ENCODE assay signal across 9 mouse cellular contexts in the genomic region with DNA sequence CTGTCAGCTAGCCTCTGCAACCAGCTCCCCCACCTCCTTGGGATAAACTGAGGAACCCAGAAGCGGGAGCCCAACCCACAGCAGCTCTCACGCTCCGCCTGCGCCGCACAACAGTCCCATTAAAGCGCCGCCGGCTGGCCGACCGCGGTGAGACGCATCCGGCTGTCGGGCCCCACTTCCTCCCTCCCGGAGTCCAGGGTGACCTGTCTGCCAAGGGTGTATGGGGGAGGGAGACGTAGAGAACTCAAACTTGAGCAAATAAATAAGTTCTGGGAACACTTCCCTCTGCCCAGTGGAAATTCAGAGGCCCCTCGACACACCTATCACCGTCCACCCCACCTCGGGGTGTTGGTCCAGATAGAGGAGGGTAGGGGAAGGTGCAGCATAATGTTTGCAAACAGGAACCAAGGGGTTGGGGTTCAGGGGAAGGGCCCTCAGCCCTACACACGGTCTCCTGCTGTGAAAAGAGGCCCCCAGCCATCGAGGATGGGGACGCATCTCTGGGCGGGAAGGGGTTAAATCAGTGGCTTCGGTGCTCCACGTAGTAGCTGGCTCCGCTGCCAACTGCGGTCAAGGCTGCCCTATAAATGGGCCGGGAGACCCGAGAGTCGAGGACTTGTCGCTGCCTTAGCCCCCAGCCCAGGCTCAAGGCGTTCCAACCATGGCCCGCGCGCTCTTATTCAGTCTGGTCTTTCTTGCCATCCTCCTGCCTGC. TPM values are rescaled to one million over a fixed set of nuclear protein-coding genes. Genes with fewer than 3 reads are reported as not detected.
A peak's percentile ranks its signal among the peaks of the same experiment; 100 is the strongest.
DNase-seq lines count a peak whose midpoint lies in the region; ATAC-seq and TF ChIP-seq lines count a peak whose summit lies in the region.
"Had no signal": no experiment of that assay in that cellular context is flagged by ENCODE, and none has a peak within 500 bp of the region (broad histone marks: within the 10 kb centered on the region; RNA-seq: fewer than 3 reads in every experiment).

Gene Chad (plus strand): TSS at position 611 of the 714 bp plus-strand sequence.

- H3K4me3 ChIP-seq in brown adipose tissue, adult 24 weeks (ENCODE audit: insufficient read depth, low read depth, low read length) = peak within 1 kb of the TSS; percentile 31; the same call in 1 of the 2 replicates
- peak within 1 kb of the TSS; percentile 53 for H3K4me3 ChIP-seq in heart, embryonic 10.5 days
- no peak within 1 kb of the TSS for H3K4me3 ChIP-seq in kidney, adult 2 months (ENCODE audit: insufficient read depth, low read depth, low read length)
- peak within 1 kb of the TSS; percentile 24 for H3K4me3 ChIP-seq in lung, embryonic 14.5 days (ENCODE audit: low read depth, low read length)
- peak within 1 kb of the TSS; percentile 25 for H3K4me3 ChIP-seq in neural tube, embryonic 13.5 days
- H3K4me3 ChIP-seq: erythroblast, embryonic 14.5 days had no signal

- peak within 1 kb of the TSS; percentile 59 for H3K4me2 ChIP-seq in lung, embryonic 14.5 days
- H3K4me2 ChIP-seq in neural tube, embryonic 13.5 days = peak within 1 kb of the TSS; percentile 47

- no peak for TF ChIP-seq POLR2A in kidney, adult 2 months (IDR thresholded peaks at IDR 0.05; ENCODE audit: low read depth, low read length)

- no peaks in the 10 kb centered on the region for H3K4me1 ChIP-seq in brown adipose tissue, adult 24 weeks (ENCODE audit: control insufficient read depth, insufficient read depth, insufficient read length, low read length)
- H3K4me1 ChIP-seq in heart, embryonic 10.5 days = peaks cover 28% of the 10 kb centered on the region
- no peaks in the 10 kb centered on the region for H3K4me1 ChIP-seq in kidney, adult 2 months (ENCODE audit: control insufficient read depth, insufficient read depth, low read length)
- peaks cover 11% of the 10 kb centered on the region for H3K4me1 ChIP-seq in lung, embryonic 14.5 days (ENCODE audit: insufficient read depth)
- peaks cover 17% of the 10 kb centered on the region for H3K4me1 ChIP-seq in neural tube, embryonic 13.5 days (replicated peaks)

- H3K9ac ChIP-seq in lung, embryonic 14.5 days = peak within 1 kb of the TSS; percentile 10; the same call in 1 of the 2 replicates
- H3K9ac ChIP-seq in neural tube, embryonic 13.5 days = peak within 1 kb of the TSS; percentile 17; the same call in 1 of the 2 replicates

- DNase-seq in heart, adult 11 months = peak; percentile 94
- no peak for DNase-seq in heart, adult 9 months (ENCODE audit: low spot score in 2 of 2)
- DNase-seq in heart, embryonic 10.5 days (ENCODE audit: low spot score) = no peak
- DNase-seq in kidney, adult 2 months = peak; percentile 59
- peak; percentile 71 for DNase-seq in lung, embryonic 14.5 days
- no peak for DNase-seq in left cerebral cortex, adult 8-10 months (ENCODE audit: low spot score in 2 of 2)

- peak; percentile 50; the same call in 1 of the 2 replicates for ATAC-seq in lung, embryonic 14.5 days (ENCODE audit: insufficient read depth)
- peak; percentile 40; the same call in 1 of the 2 replicates for ATAC-seq in neural tube, embryonic 13.5 days (ENCODE audit: low read depth)

- H3K27ac ChIP-seq in brown adipose tissue, adult 24 weeks (replicated peaks; ENCODE audit: low read depth, low read length) = no peak within 1 kb of the TSS
- H3K27ac ChIP-seq in heart, embryonic 10.5 days = peak within 1 kb of the TSS; percentile 77
- H3K27ac ChIP-seq in kidney, adult 2 months (ENCODE audit: insufficient read depth, low read depth, low read length) = no peak within 1 kb of the TSS
- no peak within 1 kb of the TSS for H3K27ac ChIP-seq in lung, embryonic 14.5 days (ENCODE audit: low read depth)
- no peak within 1 kb of the TSS for H3K27ac ChIP-seq in neural tube, embryonic 13.5 days (replicated peaks)

- whole genome bisulfite sequencing in heart, embryonic 10.5 days = 2% methylated on average over 35 of the region's 35 CpGs
- WGBS in kidney, adult 2 months = 33% methylated on average over 35 of the region's 35 CpGs
- 4% methylated on average over 35 of the region's 35 CpGs for WGBS in lung, embryonic 14.5 days
- 2% methylated on average over 35 of the region's 35 CpGs for WGBS in neural tube, embryonic 13.5 days

- H3K9me3 ChIP-seq in heart, embryonic 10.5 days = no peaks in the 10 kb centered on the region
- H3K9me3 ChIP-seq in lung, embryonic 14.5 days (ENCODE audit: low read depth, low read length) = no peaks in the 10 kb centered on the region
- H3K9me3 ChIP-seq in neural tube, embryonic 13.5 days = no peaks in the 10 kb centered on the region

- peaks cover 11% of the 10 kb centered on the region; the same call in 1 of the 2 replicates for H3K36me3 ChIP-seq in heart, embryonic 10.5 days
- H3K36me3 ChIP-seq in kidney, adult 2 months (ENCODE audit: control insufficient read depth, insufficient read depth, low read length) = no peaks in the 10 kb centered on the region
- H3K36me3 ChIP-seq in lung, embryonic 14.5 days (ENCODE audit: insufficient read depth) = peaks cover 8% of the 10 kb centered on the region; the same call in 1 of the 2 replicates
- no peaks in the 10 kb centered on the region for H3K36me3 ChIP-seq in neural tube, embryonic 13.5 days

- peaks cover 57% of the 10 kb centered on the region for H3K27me3 ChIP-seq in heart, embryonic 10.5 days (ENCODE audit: insufficient read depth, poor library complexity, severe bottlenecking)
- H3K27me3 ChIP-seq in kidney, adult 2 months (replicated peaks; ENCODE audit: control insufficient read depth, insufficient read depth, low read length) = no peaks in the 10 kb centered on the region
- peaks cover 10% of the 10 kb centered on the region; the same call in 1 of the 2 replicates for H3K27me3 ChIP-seq in lung, embryonic 14.5 days (ENCODE audit: insufficient read depth, low read length)
- H3K27me3 ChIP-seq in neural tube, embryonic 13.5 days = peaks cover 35% of the 10 kb centered on the region

- TF ChIP-seq CTCF in kidney, adult 2 months (conservative IDR thresholded peaks at IDR 0.05; ENCODE audit: insufficient read depth, insufficient read length, low read depth, low read length) = no peak
- peak; percentile 35 for TF ChIP-seq CTCF in lung, embryonic 14.5 days (IDR thresholded peaks at IDR 0.05; ENCODE audit: low read depth)

RNA-seq across cellular contexts. Expression of gene Chad, which starts in this region (rescaled TPM):
- polyA plus RNA-seq in brown adipose tissue, adult 24 weeks (2012; ENCODE audit: insufficient read depth, insufficient read length, missing spikeins) = not detected in 2 replicates
- polyA plus RNA-seq in heart, embryonic 10.5 days (2016; fragmentation: Nextera tagmentation; extraction: Ambion mirVana) = 0.11 and 0.28 TPM in 2 replicates
- 0.10 and 0.22 TPM in 2 replicates for polyA plus RNA-seq in kidney, adult 2 months (2012; rRNA removed)
- polyA plus RNA-seq in lung, embryonic 14.5 days (2014; fragmentation: Nextera tagmentation; extraction: Ambion mirVana) = 1.6 and 2.0 TPM in 2 replicates
- 0.45 and 1.7 TPM in 2 replicates for polyA plus RNA-seq in neural tube, embryonic 13.5 days (2015; fragmentation: Nextera tagmentation; extraction: Ambion mirVana)
- under 1 TPM in 1 of 4 experiments, not detected in 3; 0.44 TPM for total RNA-seq in left cerebral cortex, adult 8-10 months (2022)
- polyA plus RNA-seq: erythroblast, embryonic 14.5 days had no signal

Comparison
In these comparisons a context has a peak if more than half of its experiments do, and no peak if none do; other contexts are left out.
1. DNase-seq: peak in heart, adult 11 months (single experiment) and lung, embryonic 14.5 days (single experiment); none in heart, adult 9 months (0 of 2), heart, embryonic 10.5 days (single experiment) and left cerebral cortex, adult 8-10 months (0 of 2).
2. Peak in DNase-seq in kidney, adult 2 months; RNA of the gene not detected or under 1 TPM.